Mouse (Mus musculus): ENCODE data around the gene Spop.

Gene Spop

GRCm38 (mm10) chr11:95528231-95528630 lies 114.4 kb downstream of the Spop start:
- DNase-seq, result no peak

- no peak for DNase-seq
These were observed 118.6 kb downstream of the Spop start for GRCm38 (mm10) chr11:95532353-95533072.

- DNase-seq, result peak; percentile 82
These were observed 119.7 kb downstream of the Spop start for GRCm38 (mm10) chr11:95533484-95534160.

- DNase-seq, result no peak
These were observed 124.7 kb downstream of the Spop start for GRCm38 (mm10) chr11:95538378-95539104.

- DNase-seq, result no peak
These were observed 126.9 kb downstream of the Spop start for GRCm38 (mm10) chr11:95540637-95541385.
